Mouse (Mus musculus): ENCODE results near the gene C1qtnf9. TPM values are rescaled to one million over a fixed set of nuclear protein-coding genes. Genes with fewer than 3 reads are reported as not detected.

The C1qtnf9 gene
- polyA plus RNA-seq, 1 experiment from 2014 or later: 1.1 TPM

GRCm38 (mm10) chr14:60796600-60797322 lies 28.8 kb downstream of the C1qtnf9 start:
- peaks cover 33% of the 10 kb centered on the region for H3K36me3 ChIP-seq
- H3K27me3 ChIP-seq: no peaks in the 10 kb centered on the region
- no peak overlapping the region for H3K27ac ChIP-seq
- 66% methylated on average over 4 of the region's 4 CpGs for WGBS
- no peak overlapping the region for H3K9ac ChIP-seq
- no peak overlapping the region for H3K4me2 ChIP-seq
- ATAC-seq (ENCODE audit: borderline replicate concordance, extremely low read depth, low FRiP score, low TSS enrichment): no peak
- H3K9me3 ChIP-seq: no peaks in the 10 kb centered on the region
- no peaks in the 10 kb centered on the region; the same call in 1 of the 2 replicates for H3K4me1 ChIP-seq
- no peak overlapping the region for H3K4me3 ChIP-seq

GRCm38 (mm10) chr14:60797596-60797995 lies 29.7 kb downstream of the C1qtnf9 start:
- Histone ChIP-seq H3K4me1 (no peaks in the 10 kb centered on the region; the same call in 1 of the 2 replicates), H3K9me3 (no peaks in the 10 kb centered on the region), H3K27me3 (no peaks in the 10 kb centered on the region), H3K4me2 (no peak overlapping the region), H3K36me3 (peaks cover 28% of the 10 kb centered on the region), H3K27ac (no peak overlapping the region), H3K9ac (no peak overlapping the region), H3K4me3 (no peak overlapping the region)
- no peak for ATAC-seq (ENCODE audit: borderline replicate concordance, extremely low read depth, low FRiP score, low TSS enrichment)
- 82% methylated on average over 5 of the region's 5 CpGs for WGBS

- Histone ChIP-seq H3K4me1 (no peaks in the 10 kb centered on the region; the same call in 1 of the 2 replicates), H3K27me3 (no peaks in the 10 kb centered on the region), H3K27ac (no peak overlapping the region), H3K9me3 (no peaks in the 10 kb centered on the region), H3K4me3 (no peak overlapping the region), H3K4me2 (no peak overlapping the region), H3K36me3 (peaks cover 26% of the 10 kb centered on the region), H3K9ac (no peak overlapping the region)
- ATAC-seq (ENCODE audit: borderline replicate concordance, extremely low read depth, low FRiP score, low TSS enrichment): no peak
- 76% methylated on average over 4 of the region's 4 CpGs for WGBS
These were observed 30.8 kb downstream of the C1qtnf9 start for GRCm38 (mm10) chr14:60798721-60799120.

- no peaks in the 10 kb centered on the region for H3K9me3 ChIP-seq
- 37% methylated on average over 9 of the region's 9 CpGs for WGBS
- no peak overlapping the region for H3K4me2 ChIP-seq
- 0 out of 2 replicates have a peak overlapping the region, but pooled peaks have one; percentile 16 for H3K27ac ChIP-seq
- no peak overlapping the region for H3K9ac ChIP-seq
- no peaks in the 10 kb centered on the region for H3K27me3 ChIP-seq
- no peak overlapping the region for H3K4me3 ChIP-seq
- no peaks in the 10 kb centered on the region; the same call in 1 of the 2 replicates for H3K4me1 ChIP-seq
- H3K36me3 ChIP-seq: peaks cover 33% of the 10 kb centered on the region
- ATAC-seq (ENCODE audit: borderline replicate concordance, extremely low read depth, low FRiP score, low TSS enrichment): peak; percentile 46; the same call in 1 of the 2 replicates
These were observed 32.1 kb downstream of the C1qtnf9 start for GRCm38 (mm10) chr14:60799762-60800728.

GRCm38 (mm10) chr14:60802026-60802425 lies 34.1 kb downstream of the C1qtnf9 start:
- 79% methylated on average over 13 of the region's 13 CpGs for WGBS
- no peak overlapping the region for H3K4me2 ChIP-seq
- no peak overlapping the region for H3K4me3 ChIP-seq
- peaks cover 30% of the 10 kb centered on the region for H3K36me3 ChIP-seq
- H3K27ac ChIP-seq: no peak overlapping the region
- H3K9me3 ChIP-seq: no peaks in the 10 kb centered on the region
- ATAC-seq (ENCODE audit: borderline replicate concordance, extremely low read depth, low FRiP score, low TSS enrichment): no peak
- H3K4me1 ChIP-seq: peaks cover 4% of the 10 kb centered on the region; the same call in 1 of the 2 replicates
- no peak overlapping the region for H3K9ac ChIP-seq
- no peaks in the 10 kb centered on the region for H3K27me3 ChIP-seq

- Histone ChIP-seq H3K36me3 (peaks cover 19% of the 10 kb centered on the region), H3K27ac (no peak overlapping the region), H3K4me1 (peaks cover 9% of the 10 kb centered on the region; the same call in 1 of the 2 replicates), H3K27me3 (no peaks in the 10 kb centered on the region), H3K4me3 (no peak overlapping the region), H3K4me2 (no peak overlapping the region), H3K9ac (no peak overlapping the region), H3K9me3 (no peaks in the 10 kb centered on the region)
- 83% methylated on average over 9 of the region's 9 CpGs for WGBS
- ATAC-seq (ENCODE audit: borderline replicate concordance, extremely low read depth, low FRiP score, low TSS enrichment): no peak
These were observed 37.0 kb downstream of the C1qtnf9 start for GRCm38 (mm10) chr14:60804978-60805377.

- no peak overlapping the region for H3K9ac ChIP-seq
These were observed 37.9 kb downstream of the C1qtnf9 start for GRCm38 (mm10) chr14:60805871-60806270.

GRCm38 (mm10) chr14:60806891-60807344 lies 39.0 kb downstream of the C1qtnf9 start:
- ATAC-seq (ENCODE audit: borderline replicate concordance, extremely low read depth, low FRiP score, low TSS enrichment): no peak
- 30% methylated on average over 11 of the region's 11 CpGs for WGBS
- Histone ChIP-seq H3K4me3 (no peak overlapping the region), H3K36me3 (peaks cover 15% of the 10 kb centered on the region; the same call in 1 of the 2 replicates), H3K27me3 (no peaks in the 10 kb centered on the region), H3K27ac (peak overlapping the region; percentile 26; the same call in 1 of the 2 replicates), H3K4me2 (no peak overlapping the region), H3K9me3 (no peaks in the 10 kb centered on the region), H3K4me1 (0 out of 2 replicates have a peak, but pooled peaks cover 9% of the 10 kb centered on the region), H3K9ac (no peak overlapping the region)

More at GRCm38 (mm10) chr14:60805871-60806270, 37.9 kb downstream of the C1qtnf9 start:
- Histone ChIP-seq H3K36me3 (peaks cover 17% of the 10 kb centered on the region; the same call in 1 of the 2 replicates), H3K27me3 (no peaks in the 10 kb centered on the region), H3K4me1 (0 out of 2 replicates have a peak, but pooled peaks cover 9% of the 10 kb centered on the region), H3K4me3 (no peak overlapping the region), H3K9me3 (no peaks in the 10 kb centered on the region), H3K27ac (no peak overlapping the region), H3K4me2 (no peak overlapping the region)
- 94% methylated on average over 1 of the region's 1 CpGs for WGBS
- ATAC-seq (ENCODE audit: borderline replicate concordance, extremely low read depth, low FRiP score, low TSS enrichment): no peak

GRCm38 (mm10) chr14:60809881-60810280 lies 41.9 kb downstream of the C1qtnf9 start:
- Histone ChIP-seq H3K4me3 (no peak overlapping the region), H3K9ac (no peak overlapping the region), H3K9me3 (no peaks in the 10 kb centered on the region), H3K4me1 (0 out of 2 replicates have a peak, but pooled peaks cover 11% of the 10 kb centered on the region), H3K27ac (no peak overlapping the region), H3K36me3 (peaks cover 10% of the 10 kb centered on the region; the same call in 1 of the 2 replicates), H3K27me3 (no peaks in the 10 kb centered on the region), H3K4me2 (no peak overlapping the region)
- ATAC-seq (ENCODE audit: borderline replicate concordance, extremely low read depth, low FRiP score, low TSS enrichment): no peak
- WGBS: 89% methylated on average over 8 of the region's 8 CpGs

GRCm38 (mm10) chr14:60811547-60811946 lies 43.6 kb downstream of the C1qtnf9 start:
- no peak overlapping the region for H3K4me2 ChIP-seq
- ATAC-seq (ENCODE audit: borderline replicate concordance, extremely low read depth, low FRiP score, low TSS enrichment): no peak
- H3K36me3 ChIP-seq: peaks cover 10% of the 10 kb centered on the region; the same call in 1 of the 2 replicates
- H3K9ac ChIP-seq: no peak overlapping the region
- H3K27me3 ChIP-seq: no peaks in the 10 kb centered on the region
- H3K4me1 ChIP-seq: 0 out of 2 replicates have a peak, but pooled peaks cover 11% of the 10 kb centered on the region
- H3K4me3 ChIP-seq: no peak overlapping the region
- 81% methylated on average over 4 of the region's 4 CpGs for WGBS
- H3K9me3 ChIP-seq: no peaks in the 10 kb centered on the region
- H3K27ac ChIP-seq: no peak overlapping the region

GRCm38 (mm10) chr14:60815098-60815497 lies 47.2 kb downstream of the C1qtnf9 start:
- WGBS: 65% methylated on average over 5 of the region's 5 CpGs
- Histone ChIP-seq H3K4me2 (no peak overlapping the region), H3K36me3 (0 out of 2 replicates have a peak, but pooled peaks cover 7% of the 10 kb centered on the region), H3K4me1 (peaks cover 11% of the 10 kb centered on the region), H3K9me3 (no peaks in the 10 kb centered on the region), H3K27ac (no peak overlapping the region), H3K9ac (no peak overlapping the region), H3K4me3 (no peak overlapping the region), H3K27me3 (no peaks in the 10 kb centered on the region)
- ATAC-seq (ENCODE audit: borderline replicate concordance, extremely low read depth, low FRiP score, low TSS enrichment): peak; percentile 49; the same call in 1 of the 2 replicates
